Mouse (Mus musculus) G1E (cell line): ENCODE data around the gene Vps53.

Experiments
- CTCF ChIP-seq: IDR thresholded peaks from 2 replicates; pipeline ENCODE4 v1.5.1; 2012; ENCODE audit warnings: low read depth, low read length, inconsistent platforms, mixed read lengths
- GATA1 ChIP-seq: IDR thresholded peaks from 2 replicates; pipeline ENCODE4 v1.6.1; 2012; ENCODE audit warnings: borderline replicate concordance, low read length, inconsistent platforms, mixed read lengths
- POLR2AphosphoS5 ChIP-seq: IDR thresholded peaks from 2 replicates; pipeline ENCODE4 v1.6.1; 2012; ENCODE audit warnings: low read depth, low read length, inconsistent platforms; ENCODE audit not compliant: insufficient replicate concordance

DNA sequence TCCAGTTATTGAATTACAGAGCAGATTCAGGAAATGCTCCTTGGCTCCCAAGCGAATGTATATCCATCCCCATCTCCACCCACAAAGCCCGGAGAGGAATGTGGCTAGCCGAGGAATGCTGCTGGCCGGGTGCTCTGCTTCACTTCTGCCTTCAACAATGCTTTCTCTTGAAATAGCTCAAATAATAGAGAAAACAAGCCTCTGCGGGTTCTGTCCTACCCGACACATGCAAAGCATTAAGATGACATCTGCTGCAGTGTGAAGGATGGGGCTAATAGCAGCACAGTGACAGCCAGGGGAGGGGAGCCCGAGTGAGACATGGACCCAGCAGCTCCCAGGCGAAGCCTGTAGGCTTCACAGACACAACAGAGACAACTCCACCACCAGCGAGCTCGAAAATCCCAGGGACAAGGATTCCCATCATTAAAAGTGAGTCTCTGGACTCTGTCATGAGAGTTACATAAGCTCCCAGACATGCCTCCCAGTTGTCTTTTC, 59.0 kb downstream of the Vps53 start:
- TF ChIP-seq CTCF (no peak), POLR2AphosphoS5 (no peak), GATA1 (no peak)
